Mouse (Mus musculus) lung, postnatal 0 days (tissue): Measurements from ENCODE around the gene Swsap1.

Source experiments
- CTCF ChIP-seq: IDR thresholded peaks from 2 replicates; pipeline ENCODE4 v1.5.1; 2016; ENCODE audit warnings: antibody characterized with exemption, mild to moderate bottlenecking
- EP300 ChIP-seq: IDR thresholded peaks from 2 replicates; pipeline ENCODE4 v1.6.1; 2016; ENCODE audit warnings: antibody characterized with exemption, mild to moderate bottlenecking, control low read depth

- TF ChIP-seq EP300 (no peak), CTCF (no peak)
Measured at GRCm38 (mm10) chr9:21948790-21949189, 6.8 kb upstream of the Swsap1 start.
